Mouse (Mus musculus) gastrocnemius, postnatal 14 days (tissue): Measurements from ENCODE around the gene Olfm2. TPM values are rescaled to one million over a fixed set of nuclear protein-coding genes. Genes with fewer than 3 reads are reported as not detected.

Experiments used
- DNase-seq: peaks from one replicate; pipeline ENCODE4 v3.0.0; 2021; ENCODE audit warnings: mixed read lengths
- intact Hi-C: fragments of 180-260 bp; cut with DNase I; formaldehyde crosslinking; loops from one replicate; pipeline ENCODE4 v1.15.1; 2025; ENCODE audit warnings: low total_unique reads
- total RNA-seq, 2 experiments: library from RNA; stranded (reverse); gene quantifications; 2 replicates each; pipeline ENCODE4 v1.2.3; 2021

Gene Olfm2
- total RNA-seq, 2 experiments from 2014 or later = 0.29 TPM; not detected in 1

GRCm38 (mm10) chr9:20664982-20665637 is 81.0 kb downstream of the Olfm2 start:
- no peak for DNase-seq
- intact Hi-C loops = loop anchor here (5.0 kb wide), 1 partner anchor 62 kb away; no protein-coding TSS in a partner anchor

- intact Hi-C loops = loop anchor here (5.0 kb wide), 1 partner anchor 63 kb away; no protein-coding TSS in a partner anchor
- no peak for DNase-seq
Observed at GRCm38 (mm10) chr9:20664366-20664765, 81.8 kb downstream of the Olfm2 start.

GRCm38 (mm10) chr9:20663956-20664355 is 82.2 kb downstream of the Olfm2 start:
- intact Hi-C loops = loop anchor here (5.0 kb wide), 1 partner anchor 63 kb away; no protein-coding TSS in a partner anchor
- DNase-seq = no peak

- intact Hi-C loops = loop anchor here (5.0 kb wide), 1 partner anchor 64 kb away; no protein-coding TSS in a partner anchor
- DNase-seq = no peak
Observed at GRCm38 (mm10) chr9:20662874-20663273, 83.3 kb downstream of the Olfm2 start.

GRCm38 (mm10) chr9:20662325-20662724 is 83.8 kb downstream of the Olfm2 start:
- intact Hi-C loops = loop anchor here (5.0 kb wide), 1 partner anchor 65 kb away; no protein-coding TSS in a partner anchor
- DNase-seq = peak; percentile 72

GRCm38 (mm10) chr9:20657546-20657945 is 88.6 kb downstream of the Olfm2 start:
- DNase-seq = peak; percentile 48
- intact Hi-C loops = no loop called here

- intact Hi-C loops = no loop called here
- no peak for DNase-seq
Observed at GRCm38 (mm10) chr9:20653859-20654258, 92.3 kb downstream of the Olfm2 start.

- no peak for DNase-seq
- intact Hi-C loops = no loop called here
Observed at GRCm38 (mm10) chr9:20652260-20652658, 93.9 kb downstream of the Olfm2 start.

GRCm38 (mm10) chr9:20651602-20652259 is 94.4 kb downstream of the Olfm2 start, which contains the start of gene Pin1:
TSS of gene Pin1 (plus strand) at chr9:20652095.
- intact Hi-C loops = no loop called here
- DNase-seq = peak; percentile 98

- no peak for DNase-seq
- intact Hi-C loops = no loop called here
Observed at GRCm38 (mm10) chr9:20645121-20645520, 101.0 kb downstream of the Olfm2 start.

GRCm38 (mm10) chr9:20644360-20645081 is 101.6 kb downstream of the Olfm2 start, which contains the start of gene Fbxl12:
TSS of gene Fbxl12 (minus strand) at chr9:20644767.
- intact Hi-C loops = no loop called here
- DNase-seq = peak; percentile 69

- intact Hi-C loops = no loop called here
- no peak for DNase-seq
Observed at GRCm38 (mm10) chr9:20643781-20644180, 102.4 kb downstream of the Olfm2 start.

GRCm38 (mm10) chr9:20642896-20643466 is 103.2 kb downstream of the Olfm2 start:
- peak; percentile 88 for DNase-seq
- intact Hi-C loops = no loop called here

GRCm38 (mm10) chr9:20642101-20642895 is 103.9 kb downstream of the Olfm2 start, which contains the start of gene Ubl5:
TSS of gene Ubl5 (plus strand) at chr9:20642878.
- intact Hi-C loops = no loop called here
- peak; percentile 91 for DNase-seq

GRCm38 (mm10) chr9:20641501-20641900 is 104.6 kb downstream of the Olfm2 start:
- DNase-seq = no peak
- intact Hi-C loops = no loop called here

GRCm38 (mm10) chr9:20639486-20639885 is 106.7 kb downstream of the Olfm2 start:
- DNase-seq = no peak
- intact Hi-C loops = no loop called here

- intact Hi-C loops = no loop called here
- no peak for DNase-seq
Observed at GRCm38 (mm10) chr9:20638552-20638951, 107.6 kb downstream of the Olfm2 start.

- DNase-seq = no peak
- intact Hi-C loops = no loop called here
Observed at GRCm38 (mm10) chr9:20636790-20637189, 109.4 kb downstream of the Olfm2 start.

- intact Hi-C loops = no loop called here
- no peak for DNase-seq
Observed at GRCm38 (mm10) chr9:20636256-20636655, 109.9 kb downstream of the Olfm2 start.
